Mouse (Mus musculus) 416B (cell line): ENCODE data around the gene Iqcg.
A peak's percentile ranks its signal among the peaks of the same experiment; 100 is the strongest.

Source experiments
- DNase-seq: peaks from one replicate; pipeline ENCODE4 v3.0.0; 2011; ENCODE audit warnings: low read depth

Iqcg gene

GRCm38 (mm10) chr16:32980227-32980626, 75.8 kb downstream of the Iqcg start:
- peak; percentile 16 for DNase-seq

- no peak for DNase-seq
These were observed 83.0 kb downstream of the Iqcg start for GRCm38 (mm10) chr16:32973047-32973446.

- peak; percentile 19 for DNase-seq
These were observed 83.5 kb downstream of the Iqcg start for GRCm38 (mm10) chr16:32972535-32972934.
